In genomic region chr10:67284761-67285175, GRCm38 (mm10) we compare ENCODE assay signal across 8 mouse cellular contexts. TPM values are rescaled to one million over a fixed set of nuclear protein-coding genes. Genes with fewer than 3 reads are reported as not detected.
DNase-seq lines count a peak whose midpoint lies in the region; ATAC-seq and TF ChIP-seq lines count a peak whose summit lies in the region.

No protein-coding gene starts in this region.

- WGBS in cerebellum, adult 2 months = under 1% methylated on average over 41 of the region's 41 CpGs
- under 1% methylated on average over 34 of the region's 41 CpGs for WGBS in forebrain, embryonic 12.5 days
- WGBS in kidney, embryonic 16.5 days = 0% methylated on average over 23 of the region's 41 CpGs
- under 1% methylated on average over 28 of the region's 41 CpGs for WGBS in midbrain, embryonic 11.5 days

- peaks cover 15% of the 10 kb centered on the region for H3K4me1 ChIP-seq in cerebellum, adult 2 months (ENCODE audit: control insufficient read depth, insufficient read depth, low read length)
- H3K4me1 ChIP-seq in forebrain, embryonic 12.5 days = peaks cover 29% of the 10 kb centered on the region
- peaks cover 31% of the 10 kb centered on the region for H3K4me1 ChIP-seq in kidney, embryonic 16.5 days (ENCODE audit: insufficient read depth, low read length)
- H3K4me1 ChIP-seq in midbrain, embryonic 11.5 days (ENCODE audit: control insufficient read depth, insufficient read depth, low read length) = peaks cover 11% of the 10 kb centered on the region; the same call in 1 of the 2 replicates

- H3K27ac ChIP-seq in cerebellum, adult 2 months (ENCODE audit: insufficient read depth, low read length) = peak overlapping the region; percentile 70
- H3K27ac ChIP-seq in forebrain, embryonic 12.5 days = peak overlapping the region; percentile 44
- H3K27ac ChIP-seq in kidney, embryonic 16.5 days (ENCODE audit: low read length) = peak overlapping the region; percentile 60
- peak overlapping the region; percentile 40; the same call in 1 of the 2 replicates for H3K27ac ChIP-seq in midbrain, embryonic 11.5 days (ENCODE audit: low read depth, low read length)

- peak overlapping the region; percentile 92 for H3K9ac ChIP-seq in forebrain, embryonic 12.5 days
- H3K9ac ChIP-seq in kidney, embryonic 16.5 days (replicated peaks; ENCODE audit: low read length) = peak overlapping the region; percentile 90
- peak overlapping the region; percentile 88 for H3K9ac ChIP-seq in midbrain, embryonic 11.5 days (ENCODE audit: low read length)

- no peak for DNase-seq in cerebellum, adult 2 months
- no peak for DNase-seq in cerebellum, adult 9-10 months
- DNase-seq in spleen, postnatal 10 days (ENCODE audit: low spot score in 2 of 2) = peak; percentile 60 to 61
- DNase-seq in spleen, adult 12 weeks (ENCODE audit: low spot score) = no peak
- DNase-seq in midbrain, embryonic 11.5 days (ENCODE audit: low spot score, missing footprints) = peak; percentile 89
- peak; percentile 68 for DNase-seq in thymus, postnatal 4 days

- ATAC-seq in forebrain, embryonic 12.5 days (ENCODE audit: low FRiP score) = peak; percentile 71
- peak; percentile 57 for ATAC-seq in kidney, embryonic 16.5 days (ENCODE audit: low FRiP score, low TSS enrichment)
- no peak for ATAC-seq in midbrain, embryonic 11.5 days (ENCODE audit: low FRiP score)

- peak overlapping the region; percentile 76 for H3K4me3 ChIP-seq in cerebellum, adult 2 months (replicated peaks; ENCODE audit: insufficient read depth, low read depth, low read length)
- H3K4me3 ChIP-seq in forebrain, embryonic 12.5 days (replicated peaks) = peak overlapping the region; percentile 91
- H3K4me3 ChIP-seq in kidney, embryonic 16.5 days (ENCODE audit: low read length) = peak overlapping the region; percentile 77
- peak overlapping the region; percentile 94 for H3K4me3 ChIP-seq in midbrain, embryonic 11.5 days (ENCODE audit: low read depth, low read length)

- peak overlapping the region; percentile 92 for H3K4me2 ChIP-seq in forebrain, embryonic 12.5 days
- H3K4me2 ChIP-seq in kidney, embryonic 16.5 days (replicated peaks; ENCODE audit: low read depth, low read length) = peak overlapping the region; percentile 81
- peak overlapping the region; percentile 70 for H3K4me2 ChIP-seq in midbrain, embryonic 11.5 days

- H3K9me3 ChIP-seq in forebrain, embryonic 12.5 days = no peaks in the 10 kb centered on the region
- no peaks in the 10 kb centered on the region for H3K9me3 ChIP-seq in kidney, embryonic 16.5 days (ENCODE audit: low read length)
- no peaks in the 10 kb centered on the region for H3K9me3 ChIP-seq in midbrain, embryonic 11.5 days (ENCODE audit: control insufficient read depth, low read length)

- no peak for TF ChIP-seq CTCF in cerebellum, adult 2 months (IDR thresholded peaks at IDR 0.05; ENCODE audit: borderline replicate concordance, insufficient read depth, low read depth, low read length)

- 0 out of 2 replicates have a peak, but pooled peaks have one; percentile 2 for TF ChIP-seq POLR2A in cerebellum, adult 2 months (IDR thresholded peaks at IDR 0.05; ENCODE audit: borderline replicate concordance, insufficient read depth, low read length)

- no peaks in the 10 kb centered on the region for H3K36me3 ChIP-seq in forebrain, embryonic 12.5 days (replicated peaks)
- no peaks in the 10 kb centered on the region for H3K36me3 ChIP-seq in kidney, embryonic 16.5 days (ENCODE audit: insufficient read depth, low read length)
- no peaks in the 10 kb centered on the region for H3K36me3 ChIP-seq in midbrain, embryonic 11.5 days (ENCODE audit: control insufficient read depth, insufficient read depth, low read length)

- H3K27me3 ChIP-seq in cerebellum, adult 2 months (ENCODE audit: control insufficient read depth, insufficient read depth, low read length) = no peaks in the 10 kb centered on the region
- H3K27me3 ChIP-seq in forebrain, embryonic 12.5 days = no peaks in the 10 kb centered on the region
- no peaks in the 10 kb centered on the region for H3K27me3 ChIP-seq in kidney, embryonic 16.5 days (ENCODE audit: insufficient read depth, low read length)
- no peaks in the 10 kb centered on the region for H3K27me3 ChIP-seq in midbrain, embryonic 11.5 days (ENCODE audit: control insufficient read depth, insufficient read depth, low read length)

RNA-seq across cellular contexts. Expression of gene Nrbf2, which starts 0.3 kb away (rescaled TPM):
- 21.3 and 22.4 TPM in 2 replicates for polyA plus RNA-seq in cerebellum, adult 2 months (2012; rRNA removed)
- polyA plus RNA-seq in forebrain, embryonic 12.5 days (2016; fragmentation: Nextera tagmentation; extraction: Ambion mirVana) = 38.8 and 41.3 TPM in 2 replicates
- polyA plus RNA-seq in kidney, embryonic 16.5 days (2015; fragmentation: Nextera tagmentation; extraction: Ambion mirVana) = 36.4 and 39.0 TPM in 2 replicates
- polyA plus RNA-seq in midbrain, embryonic 11.5 days (2014; fragmentation: Nextera tagmentation; extraction: Ambion mirVana) = 43.6 and 51.1 TPM in 2 replicates

Comparison
In these comparisons a context has a peak if more than half of its experiments do, and no peak if none do; other contexts are left out.
1. DNase-seq: peak in spleen, postnatal 10 days (2 of 2), midbrain, embryonic 11.5 days (single experiment) and thymus, postnatal 4 days (single experiment); none in cerebellum, adult 2 months (0 of 2), cerebellum, adult 9-10 months (single experiment) and spleen, adult 12 weeks (single experiment).
2. Peak in every context shown above with its lines, with median percentiles within 50 percentile points of each other: H3K27ac ChIP-seq, H3K4me3 ChIP-seq, H3K4me2 ChIP-seq and H3K9ac ChIP-seq.